Mouse (Mus musculus): ENCODE data around the gene Hpn. TPM values are rescaled to one million over a fixed set of nuclear protein-coding genes. Genes with fewer than 3 reads are reported as not detected.

Gene Hpn
- polyA plus RNA-seq, 1 experiment from 2014 or later = 1.5 TPM

GRCm38 (mm10) chr7:31109091-31109490 lies 6.0 kb downstream of the Hpn start:
- WGBS = 31% methylated on average over 6 of the region's 7 CpGs
- Histone ChIP-seq H3K9me3 (replicated peaks) (no peaks in the 10 kb centered on the region), H3K9ac (no peak overlapping the region), H3K4me2 (no peak overlapping the region), H3K27ac (no peak overlapping the region), H3K4me1 (replicated peaks) (peaks cover 27% of the 10 kb centered on the region), H3K4me3 (no peak overlapping the region), H3K36me3 (no peaks in the 10 kb centered on the region), H3K27me3 (0 out of 2 replicates have a peak, but pooled peaks cover 2% of the 10 kb centered on the region)
- ATAC-seq (replicated peaks; ENCODE audit: insufficient number of reproducible peaks, insufficient read depth, low FRiP score, low read depth) = peak; percentile 51

DNA sequence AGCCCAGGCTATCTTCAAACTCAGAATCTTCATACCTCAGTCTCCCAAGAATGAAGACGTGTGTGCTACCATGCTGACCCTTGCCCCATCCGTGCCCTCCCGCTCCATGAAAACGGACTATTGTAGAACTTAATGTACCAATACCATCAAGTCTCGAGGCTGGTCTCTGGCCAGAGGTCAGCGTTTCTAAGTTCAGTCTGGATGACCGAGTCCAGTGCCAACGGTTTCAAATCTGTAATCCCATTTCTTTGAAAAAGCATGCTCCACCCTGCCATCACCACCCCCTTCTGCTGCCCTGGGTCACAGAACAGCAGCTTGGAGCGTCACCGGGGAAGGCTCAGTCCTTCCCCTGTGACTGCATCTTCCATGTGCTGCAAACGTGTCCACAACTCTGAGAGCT lies 7.3 kb downstream of the Hpn start:
- no peak overlapping the region for H3K27ac ChIP-seq
- H3K36me3 ChIP-seq = no peaks in the 10 kb centered on the region
- no peak overlapping the region for H3K4me3 ChIP-seq
- 87% methylated on average over 11 of the region's 11 CpGs for WGBS
- no peak overlapping the region for H3K9ac ChIP-seq
- ATAC-seq (replicated peaks; ENCODE audit: insufficient number of reproducible peaks, insufficient read depth, low FRiP score, low read depth) = no peak
- peaks cover 13% of the 10 kb centered on the region; the same call in 1 of the 2 replicates for H3K27me3 ChIP-seq
- no peak overlapping the region for H3K4me2 ChIP-seq
- H3K4me1 ChIP-seq (replicated peaks) = peaks cover 27% of the 10 kb centered on the region
- H3K9me3 ChIP-seq (replicated peaks) = no peaks in the 10 kb centered on the region

- Histone ChIP-seq H3K27ac (no peak overlapping the region), H3K36me3 (no peaks in the 10 kb centered on the region), H3K4me3 (no peak overlapping the region), H3K4me2 (no peak overlapping the region), H3K4me1 (replicated peaks) (peaks cover 22% of the 10 kb centered on the region), H3K27me3 (peaks cover 22% of the 10 kb centered on the region; the same call in 1 of the 2 replicates), H3K9me3 (replicated peaks) (no peaks in the 10 kb centered on the region), H3K9ac (no peak overlapping the region)
- ATAC-seq (replicated peaks; ENCODE audit: insufficient number of reproducible peaks, insufficient read depth, low FRiP score, low read depth) = no peak
- WGBS = 45% methylated on average over 3 of the region's 3 CpGs
These were observed 8.9 kb downstream of the Hpn start for GRCm38 (mm10) chr7:31106166-31106565.

DNA sequence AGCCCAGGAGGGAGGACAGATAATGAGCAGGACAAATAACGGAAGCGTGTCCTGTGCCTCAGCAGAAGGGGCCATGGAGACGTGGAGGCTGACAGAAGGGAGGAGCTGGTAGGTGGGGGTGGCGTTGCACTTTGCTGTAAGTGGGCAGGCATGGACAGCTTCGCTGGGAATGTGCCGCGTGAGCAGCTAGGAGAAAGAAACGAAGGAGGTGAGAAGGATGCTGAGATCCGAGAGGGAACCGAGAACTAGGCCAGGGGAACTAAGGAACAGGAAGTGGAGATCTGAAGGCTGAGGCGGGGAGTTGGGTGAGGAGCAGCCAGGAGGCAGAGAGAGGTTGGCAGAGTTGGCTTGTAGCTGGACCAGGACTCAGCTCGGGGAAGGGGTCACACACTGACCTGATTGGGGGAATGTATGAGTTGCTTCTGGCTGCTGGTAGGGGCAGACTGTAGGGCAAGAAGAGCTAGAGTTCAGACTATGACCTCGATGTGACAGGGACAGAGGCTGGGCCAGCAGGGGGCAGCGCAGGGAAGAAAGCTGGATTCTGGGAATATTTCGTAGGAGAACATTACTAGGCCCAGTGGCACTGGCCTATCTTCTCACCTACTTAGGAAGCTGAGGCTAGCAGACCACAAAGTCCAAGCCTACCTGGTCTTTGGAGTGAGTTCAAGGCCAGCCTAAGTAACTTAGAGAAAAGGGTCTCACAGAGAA lies 9.9 kb downstream of the Hpn start:
- H3K4me3 ChIP-seq = no peak overlapping the region
- no peak overlapping the region for H3K9ac ChIP-seq
- 0 out of 2 replicates have a peak overlapping the region, but pooled peaks have one; percentile 9 for H3K4me2 ChIP-seq
- H3K4me1 ChIP-seq (replicated peaks) = peaks cover 22% of the 10 kb centered on the region
- H3K27ac ChIP-seq = peak overlapping the region; percentile 2; the same call in 1 of the 2 replicates
- no peaks in the 10 kb centered on the region for H3K9me3 ChIP-seq (replicated peaks)
- 0 out of 2 replicates have a peak, but pooled peaks have one; percentile 20 for ATAC-seq (replicated peaks; ENCODE audit: insufficient number of reproducible peaks, insufficient read depth, low FRiP score, low read depth)
- 41% methylated on average over 15 of the region's 15 CpGs for WGBS
- peaks cover 22% of the 10 kb centered on the region; the same call in 1 of the 2 replicates for H3K27me3 ChIP-seq
- H3K36me3 ChIP-seq = no peaks in the 10 kb centered on the region

DNA sequence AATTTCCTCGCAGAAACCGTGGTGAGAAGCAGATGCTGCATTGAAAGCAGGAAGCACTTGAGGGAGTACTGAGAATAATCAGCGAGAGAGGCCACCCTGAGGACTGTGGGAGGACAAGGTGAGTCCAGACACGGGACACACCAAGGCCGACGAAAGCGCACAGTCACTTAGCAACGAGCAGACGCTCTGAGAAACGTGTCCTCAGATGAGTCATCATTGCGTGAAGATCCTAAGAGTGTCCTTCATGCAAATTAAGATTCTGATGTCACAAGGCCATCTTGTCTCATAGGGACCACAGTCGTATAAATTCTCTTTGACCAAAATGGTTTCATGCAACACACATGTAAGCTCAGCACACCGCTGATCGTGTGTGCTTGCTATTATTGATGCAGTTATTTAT lies 14.3 kb downstream of the Hpn start:
- H3K4me1 ChIP-seq (replicated peaks) = peaks cover 9% of the 10 kb centered on the region
- H3K4me3 ChIP-seq = no peak overlapping the region
- H3K9ac ChIP-seq = no peak overlapping the region
- no peaks in the 10 kb centered on the region for H3K36me3 ChIP-seq
- no peak for ATAC-seq (replicated peaks; ENCODE audit: insufficient number of reproducible peaks, insufficient read depth, low FRiP score, low read depth)
- H3K27ac ChIP-seq = no peak overlapping the region
- no peak overlapping the region for H3K4me2 ChIP-seq
- 61% methylated on average over 14 of the region's 14 CpGs for WGBS
- H3K9me3 ChIP-seq (replicated peaks) = no peaks in the 10 kb centered on the region
- peaks cover 22% of the 10 kb centered on the region; the same call in 1 of the 2 replicates for H3K27me3 ChIP-seq

DNA sequence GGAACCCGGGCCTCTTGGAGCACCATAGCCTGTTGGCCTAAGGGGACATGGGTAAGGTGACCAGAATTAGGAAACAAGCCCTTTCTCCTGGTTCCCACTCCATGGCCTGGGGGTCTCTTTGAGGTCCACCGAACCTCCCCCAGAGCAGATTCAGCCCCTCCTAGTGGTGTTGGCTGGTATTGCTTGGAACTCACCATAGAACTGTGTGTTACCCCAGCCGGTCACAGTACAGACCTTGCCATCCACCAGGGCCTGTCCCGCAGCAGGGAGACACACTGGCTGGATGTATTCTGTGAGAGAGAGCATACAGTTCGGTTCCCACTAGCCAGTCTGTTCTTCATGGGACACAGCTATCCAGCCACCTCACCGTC lies 15.5 kb downstream of the Hpn start:
- H3K9ac ChIP-seq = no peak overlapping the region
- ATAC-seq (replicated peaks; ENCODE audit: insufficient number of reproducible peaks, insufficient read depth, low FRiP score, low read depth) = no peak; the same call in 1 of the 2 replicates
- H3K9me3 ChIP-seq (replicated peaks) = no peaks in the 10 kb centered on the region
- H3K4me3 ChIP-seq = no peak overlapping the region
- H3K36me3 ChIP-seq = no peaks in the 10 kb centered on the region
- 79% methylated on average over 6 of the region's 6 CpGs for WGBS
- H3K4me2 ChIP-seq = no peak overlapping the region
- no peak overlapping the region for H3K27ac ChIP-seq
- no peaks in the 10 kb centered on the region for H3K4me1 ChIP-seq (replicated peaks)
- H3K27me3 ChIP-seq = peaks cover 22% of the 10 kb centered on the region; the same call in 1 of the 2 replicates

GRCm38 (mm10) chr7:31098697-31099611 lies 16.1 kb downstream of the Hpn start:
- no peak for ATAC-seq (replicated peaks; ENCODE audit: insufficient number of reproducible peaks, insufficient read depth, low FRiP score, low read depth)
- H3K27me3 ChIP-seq = peaks cover 19% of the 10 kb centered on the region; the same call in 1 of the 2 replicates
- no peaks in the 10 kb centered on the region for H3K4me1 ChIP-seq (replicated peaks)
- H3K9me3 ChIP-seq (replicated peaks) = no peaks in the 10 kb centered on the region
- no peak overlapping the region for H3K4me3 ChIP-seq
- 79% methylated on average over 22 of the region's 22 CpGs for WGBS
- H3K27ac ChIP-seq = no peak overlapping the region
- no peak overlapping the region for H3K4me2 ChIP-seq
- no peak overlapping the region for H3K9ac ChIP-seq
- H3K36me3 ChIP-seq = no peaks in the 10 kb centered on the region

DNA sequence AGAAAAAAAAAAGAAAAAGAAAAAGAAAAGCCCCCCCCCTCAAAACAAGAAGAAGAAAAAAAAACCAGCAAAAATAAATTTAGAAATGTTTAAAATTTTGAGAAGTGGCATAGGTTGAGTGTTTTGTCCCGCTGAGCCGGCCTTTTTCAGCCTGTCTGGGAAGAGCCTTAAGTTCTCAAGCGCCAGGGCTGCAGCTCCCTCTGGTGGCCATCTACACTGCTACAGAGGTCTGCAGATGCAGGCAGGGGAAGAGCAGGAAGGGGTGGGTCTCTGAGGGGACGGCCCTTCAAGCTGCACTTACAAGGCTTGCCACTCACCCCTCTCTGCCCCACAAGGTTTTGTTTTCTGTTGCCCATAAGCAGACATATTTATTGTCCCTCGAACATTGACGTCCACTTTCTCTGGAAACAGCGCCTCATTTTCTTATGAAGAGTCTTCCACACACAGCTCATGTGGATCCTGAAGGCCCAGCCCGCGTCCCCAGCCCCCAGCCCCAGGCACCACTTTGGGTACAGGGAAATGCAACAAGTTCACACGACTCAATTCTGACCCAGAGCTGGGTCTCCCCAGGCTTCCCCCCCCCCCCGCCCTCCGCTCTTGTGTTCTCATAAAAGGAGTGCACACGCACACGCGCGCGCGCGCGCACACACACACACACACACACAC lies 17.4 kb downstream of the Hpn start:
- no peaks in the 10 kb centered on the region for H3K36me3 ChIP-seq
- 39% methylated on average over 20 of the region's 20 CpGs for WGBS
- H3K4me2 ChIP-seq = peak overlapping the region; percentile 54
- peak overlapping the region; percentile 28 for H3K4me3 ChIP-seq
- H3K9ac ChIP-seq = no peak overlapping the region
- no peaks in the 10 kb centered on the region for H3K9me3 ChIP-seq (replicated peaks)
- no peak overlapping the region for H3K27ac ChIP-seq
- no peaks in the 10 kb centered on the region for H3K4me1 ChIP-seq (replicated peaks)
- H3K27me3 ChIP-seq = 0 out of 2 replicates have a peak, but pooled peaks cover 8% of the 10 kb centered on the region
- ATAC-seq (replicated peaks; ENCODE audit: insufficient number of reproducible peaks, insufficient read depth, low FRiP score, low read depth) = peak; percentile 93

DNA sequence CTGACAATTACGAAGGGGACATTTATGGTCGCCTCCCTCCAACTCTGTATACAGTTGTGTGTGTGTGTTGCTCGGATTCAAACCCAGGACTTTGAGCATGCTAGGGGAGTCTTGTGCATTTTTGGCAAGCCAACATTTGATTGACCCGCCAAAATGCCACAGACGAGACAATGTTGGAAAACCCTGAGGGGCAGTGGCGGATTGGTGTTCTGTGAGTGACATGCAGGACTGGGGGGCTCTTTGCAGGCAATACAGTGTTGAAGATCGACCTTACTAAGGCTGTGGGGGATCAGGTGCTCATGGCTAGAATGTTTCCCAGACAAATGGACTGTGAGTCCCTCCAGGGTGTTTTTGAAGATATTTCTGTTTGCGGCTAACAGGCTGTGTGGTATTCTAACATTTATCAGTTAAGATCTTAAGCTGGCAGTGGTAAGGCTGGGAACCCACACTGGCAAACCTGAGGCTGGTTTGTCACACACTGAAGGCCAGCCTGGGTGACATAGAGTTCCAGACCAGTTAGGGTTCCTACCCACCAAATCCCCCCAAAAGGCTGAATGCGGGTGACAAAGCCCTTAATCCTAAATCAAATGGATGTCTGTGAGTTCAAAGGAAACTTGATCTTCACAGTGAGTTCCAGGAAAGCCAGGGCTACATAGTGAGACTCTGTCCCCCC lies 18.1 kb downstream of the Hpn start:
- H3K9me3 ChIP-seq (replicated peaks) = no peaks in the 10 kb centered on the region
- no peak overlapping the region for H3K4me2 ChIP-seq
- no peaks in the 10 kb centered on the region for H3K36me3 ChIP-seq
- 65% methylated on average over 9 of the region's 9 CpGs for whole genome bisulfite sequencing
- H3K4me3 ChIP-seq = no peak overlapping the region
- no peak overlapping the region for H3K27ac ChIP-seq
- 0 out of 2 replicates have a peak, but pooled peaks cover 2% of the 10 kb centered on the region for H3K27me3 ChIP-seq
- ATAC-seq (replicated peaks; ENCODE audit: insufficient number of reproducible peaks, insufficient read depth, low FRiP score, low read depth) = no peak
- H3K4me1 ChIP-seq (replicated peaks) = no peaks in the 10 kb centered on the region
- H3K9ac ChIP-seq = no peak overlapping the region

DNA sequence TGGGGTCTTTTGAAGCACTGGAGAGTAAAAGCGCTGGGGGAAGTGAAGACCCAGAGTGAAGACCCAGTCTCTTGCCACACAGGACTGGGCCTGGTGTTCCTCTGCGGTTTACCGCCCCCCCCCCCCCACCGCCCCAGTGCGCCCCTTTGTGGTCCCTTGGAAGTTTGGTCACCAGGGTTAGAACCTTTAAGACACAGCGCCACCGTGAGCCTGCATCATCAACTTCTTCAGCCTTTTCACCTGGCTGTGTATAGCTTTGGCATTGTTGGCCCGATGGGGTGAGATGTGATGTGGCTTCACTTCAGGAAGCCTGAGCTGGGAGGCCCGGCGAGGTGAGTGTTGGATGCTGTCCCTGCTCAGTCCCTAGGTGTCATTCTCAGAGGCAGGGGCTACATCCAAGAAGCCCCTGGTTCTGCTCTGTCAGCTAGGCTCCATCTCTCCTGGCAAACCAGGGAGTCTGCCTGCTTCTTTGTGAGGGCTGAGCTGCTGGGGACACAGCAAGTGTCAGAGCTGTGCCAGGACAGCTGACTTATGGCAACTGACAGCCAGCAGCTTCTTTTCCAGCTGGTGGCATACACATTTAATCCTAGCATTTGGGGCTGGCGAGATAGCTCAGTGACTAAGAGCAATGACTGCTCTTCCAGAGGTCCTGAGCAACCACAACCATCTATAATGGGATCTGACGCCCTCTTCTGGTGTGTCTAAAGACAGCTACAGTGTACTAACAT lies 20.2 kb downstream of the Hpn start:
- no peaks in the 10 kb centered on the region for H3K9me3 ChIP-seq (replicated peaks)
- no peaks in the 10 kb centered on the region for H3K36me3 ChIP-seq
- H3K4me3 ChIP-seq = no peak overlapping the region
- H3K27ac ChIP-seq = no peak overlapping the region
- H3K4me2 ChIP-seq = no peak overlapping the region
- 28% methylated on average over 12 of the region's 12 CpGs for WGBS
- H3K27me3 ChIP-seq = no peaks in the 10 kb centered on the region
- no peak overlapping the region for H3K9ac ChIP-seq
- no peak for ATAC-seq (replicated peaks; ENCODE audit: insufficient number of reproducible peaks, insufficient read depth, low FRiP score, low read depth)
- no peaks in the 10 kb centered on the region for H3K4me1 ChIP-seq (replicated peaks)
